Mouse (Mus musculus) small intestine, adult 2 months (tissue): ENCODE measurements around the gene Npnt. TPM values are rescaled to one million over a fixed set of nuclear protein-coding genes. Genes with fewer than 3 reads are reported as not detected.

Experiments used
- H3K27ac ChIP-seq: fragments of 200-500 bp; 2 replicates; pipeline ENCODE4 v1.5.1; 2012; ENCODE audit warnings: low read depth, low read length, control low read depth, inconsistent platforms; ENCODE audit not compliant: insufficient read depth
- H3K27me3 ChIP-seq: fragments of 200-500 bp; 2 replicates; pipeline ENCODE4 v1.6.1; 2012; ENCODE audit warnings: mild to moderate bottlenecking, moderate library complexity, low read length, inconsistent platforms; ENCODE audit not compliant: control insufficient read depth, insufficient read depth
- H3K36me3 ChIP-seq: fragments of 200-500 bp; 2 replicates; pipeline ENCODE4 v1.6.1; 2012; ENCODE audit warnings: mild to moderate bottlenecking, low read length, control low read depth, inconsistent platforms; ENCODE audit not compliant: control insufficient read depth, insufficient read depth
- H3K4me1 ChIP-seq: fragments of 200-500 bp; 2 replicates; pipeline ENCODE4 v1.6.1; 2012; ENCODE audit warnings: low read length, inconsistent platforms, mixed read lengths; ENCODE audit not compliant: control insufficient read depth, insufficient read depth, insufficient read length
- H3K4me3 ChIP-seq: fragments of 200-500 bp; 2 replicates; pipeline ENCODE4 v1.5.1; 2012; ENCODE audit warnings: low read depth, mild to moderate bottlenecking, control low read depth, inconsistent platforms, low read length, moderate library complexity
- CTCF ChIP-seq: fragments of 200-500 bp; IDR thresholded peaks from 2 replicates; pipeline ENCODE4 v1.5.1; 2012; ENCODE audit warnings: low read depth, mild to moderate bottlenecking, control low read depth, inconsistent platforms, low read length, moderate library complexity, mixed read lengths; ENCODE audit not compliant: insufficient replicate concordance, insufficient read length; ENCODE audit errors: extremely low read depth
- POLR2A ChIP-seq: fragments of 200-500 bp; IDR thresholded peaks from 2 replicates; pipeline ENCODE4 v1.6.1; 2012; ENCODE audit warnings: low read depth, mild to moderate bottlenecking, control low read depth, inconsistent platforms, low read length, moderate library complexity
- WGBS: fragments of 180-500 bp; shearing (Covaris S2); methylation state at CpG from one replicate; pipeline ENCODE4 v1.1.7; 2018; 5-methylcytosine and 5-hydroxymethylcytosine counted together
- polyA plus RNA-seq: library from polyadenylated mRNA; depleted of rRNA; stranded (reverse); fragments of >200 nt; gene quantifications from 2 replicates; pipeline ENCODE4 v1.2.3, GENCODE M21; 2012; rRNA removed

The Npnt gene
- 12.0 and 25.6 TPM in 2 replicates for polyA plus RNA-seq

DNA sequence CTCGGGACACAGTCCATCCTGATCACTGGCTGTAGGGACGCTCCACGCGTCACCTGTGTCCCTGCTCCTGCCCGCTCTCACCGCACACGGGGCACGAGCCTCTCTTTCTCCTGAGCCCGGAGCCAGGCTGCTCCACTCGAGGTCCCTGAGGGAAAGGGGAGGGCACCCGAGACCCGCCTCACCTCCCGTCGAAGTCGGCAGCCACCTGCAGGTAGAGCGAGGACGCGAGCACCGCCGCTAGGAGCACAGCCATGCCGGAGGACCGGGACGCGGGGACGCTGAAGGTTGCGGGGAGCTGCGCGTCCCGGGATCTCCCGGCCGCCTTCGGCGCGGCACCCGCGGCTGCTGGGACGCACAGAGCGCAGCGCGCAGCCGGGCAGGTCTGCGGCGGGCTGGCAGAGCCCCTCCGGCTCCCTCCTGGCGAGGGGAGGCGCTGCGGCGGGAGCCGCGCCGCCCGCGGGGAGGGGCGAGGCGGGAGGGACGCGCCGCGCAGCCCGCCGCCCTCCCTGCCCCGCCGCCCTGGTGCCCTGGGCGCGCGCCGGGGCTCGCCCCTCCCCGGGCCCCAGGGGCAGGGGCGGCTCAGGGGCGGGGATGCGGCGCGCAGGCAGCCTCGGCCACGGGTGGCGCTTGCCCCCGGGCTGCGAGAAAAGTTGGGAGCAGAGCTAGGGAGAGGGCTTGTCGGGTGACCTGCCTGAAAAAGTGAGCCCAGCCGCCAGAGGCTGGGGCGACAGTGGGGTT, at the start of gene Npnt:
Gene Npnt (minus strand): TSS at position 501 of the 738 bp plus-strand sequence.
- Histone ChIP-seq H3K4me1 (peaks cover 6% of the 10 kb centered on the region), H3K27ac (no peak within 1 kb of the TSS), H3K27me3 (peaks cover 17% of the 10 kb centered on the region; the same call in 1 of the 2 replicates), H3K4me3 (peak within 1 kb of the TSS; percentile 58), H3K36me3 (no peaks in the 10 kb centered on the region)
- under 1% methylated on average over 78 of the region's 82 CpGs for WGBS
- TF ChIP-seq CTCF (no peak), POLR2A (no peak)

DNA sequence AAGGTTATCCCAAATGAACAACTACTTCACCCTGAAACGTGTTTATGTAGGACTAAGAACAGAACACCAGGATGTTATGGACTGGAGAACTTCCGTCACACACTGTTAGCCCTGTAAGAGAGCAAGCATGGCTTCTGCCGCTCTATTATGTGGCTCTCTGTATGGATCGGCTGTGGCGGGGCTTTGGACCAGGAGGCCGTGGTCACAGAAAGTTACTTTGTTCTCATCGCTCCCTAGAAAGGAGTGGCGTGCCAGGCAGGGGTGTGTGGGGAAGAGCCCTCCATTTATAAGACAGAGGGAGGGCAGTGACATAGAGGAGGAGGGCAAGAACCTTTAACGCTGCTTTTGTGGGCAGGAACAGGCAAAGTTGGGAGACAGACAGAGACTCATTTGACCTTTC, 46.2 kb upstream of the Npnt start:
- no peak overlapping the region for H3K4me3 ChIP-seq
- H3K27me3 ChIP-seq: no peaks in the 10 kb centered on the region
- TF ChIP-seq CTCF: no peak
- no peak overlapping the region for H3K27ac ChIP-seq
- H3K4me1 ChIP-seq: no peaks in the 10 kb centered on the region
- peaks cover 14% of the 10 kb centered on the region for H3K36me3 ChIP-seq
- WGBS: 94% methylated on average over 9 of the region's 9 CpGs

DNA sequence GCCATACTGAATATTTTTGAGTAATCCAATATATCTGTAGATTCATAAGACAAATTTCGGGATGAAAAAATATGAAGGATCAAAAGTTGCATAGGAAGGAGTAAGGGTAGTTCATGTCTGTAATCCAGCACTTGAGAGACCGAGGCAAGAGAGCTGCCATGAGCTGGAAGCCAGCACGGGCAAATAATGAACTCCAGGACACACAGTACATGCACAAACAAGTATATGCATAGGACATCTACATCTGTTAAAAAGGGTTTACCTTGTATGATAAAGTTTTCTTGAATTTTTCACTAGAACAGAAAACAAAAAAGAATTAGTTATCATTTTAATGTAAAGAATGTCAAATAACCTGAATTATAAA, 45.8 kb upstream of the Npnt start:
- no peak overlapping the region for H3K27ac ChIP-seq
- no peak overlapping the region for H3K4me3 ChIP-seq
- H3K36me3 ChIP-seq: peaks cover 14% of the 10 kb centered on the region
- 90% methylated on average over 3 of the region's 3 CpGs for WGBS
- TF ChIP-seq POLR2A (no peak), CTCF (no peak)
- no peaks in the 10 kb centered on the region for H3K27me3 ChIP-seq
- H3K4me1 ChIP-seq: no peaks in the 10 kb centered on the region

- Histone ChIP-seq H3K4me3 (no peak overlapping the region), H3K36me3 (peaks cover 14% of the 10 kb centered on the region), H3K27ac (no peak overlapping the region), H3K4me1 (no peaks in the 10 kb centered on the region), H3K27me3 (no peaks in the 10 kb centered on the region)
- no peak for TF ChIP-seq CTCF
- 89% methylated on average over 7 of the region's 7 CpGs for WGBS
Measured at GRCm38 (mm10) chr3:132995172-132995903, 45.2 kb upstream of the Npnt start.

GRCm38 (mm10) chr3:132986188-132986587, 36.1 kb upstream of the Npnt start:
- Histone ChIP-seq H3K36me3 (peaks cover 8% of the 10 kb centered on the region), H3K4me1 (no peaks in the 10 kb centered on the region), H3K27ac (no peak overlapping the region), H3K27me3 (no peaks in the 10 kb centered on the region), H3K4me3 (no peak overlapping the region)
- WGBS: 93% methylated on average over 5 of the region's 5 CpGs
- TF ChIP-seq CTCF: no peak
- no peak for TF ChIP-seq POLR2A

DNA sequence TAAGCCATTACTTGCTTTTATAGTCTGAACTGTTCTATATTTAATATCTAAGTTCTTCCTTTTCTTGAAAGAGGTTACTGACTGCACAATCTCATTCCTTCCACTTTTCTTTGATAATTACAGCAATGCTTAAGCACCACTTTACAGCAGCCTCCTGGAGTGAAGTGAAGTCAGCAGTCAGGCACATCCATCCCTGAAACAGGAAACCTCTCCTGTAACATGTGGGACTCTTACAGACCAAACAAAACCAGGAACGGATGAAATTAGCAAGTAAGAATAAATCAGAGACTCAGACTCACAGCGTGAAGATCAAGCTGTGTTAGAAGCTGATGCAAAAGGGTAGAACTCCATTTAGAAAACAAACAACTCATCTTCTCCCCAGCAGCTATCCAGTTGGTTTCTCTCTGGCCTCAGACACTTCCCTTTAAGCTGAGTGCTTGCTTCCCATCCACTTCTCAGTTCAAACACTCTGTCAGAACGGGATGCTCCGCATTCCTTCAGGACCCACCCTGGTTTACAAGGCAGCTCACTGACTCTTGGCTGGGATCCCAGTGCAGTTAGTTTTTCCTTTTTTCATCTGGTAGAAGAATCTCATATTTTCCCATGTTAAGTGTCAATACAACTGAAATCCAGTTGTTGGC, 33.9 kb upstream of the Npnt start:
- 38% methylated on average over 4 of the region's 4 CpGs for WGBS

GRCm38 (mm10) chr3:132981968-132982367, 31.9 kb upstream of the Npnt start:
- H3K36me3 ChIP-seq: peaks cover 8% of the 10 kb centered on the region
- 97% methylated on average over 2 of the region's 2 CpGs for WGBS

More for the DNA sequence above, 33.9 kb upstream of the Npnt start:
- TF ChIP-seq POLR2A: no peak
- Histone ChIP-seq H3K27me3 (no peaks in the 10 kb centered on the region), H3K27ac (no peak overlapping the region), H3K4me1 (no peaks in the 10 kb centered on the region), H3K4me3 (no peak overlapping the region), H3K36me3 (peaks cover 10% of the 10 kb centered on the region)

More at GRCm38 (mm10) chr3:132981968-132982367, 31.9 kb upstream of the Npnt start:
- no peak overlapping the region for H3K27ac ChIP-seq
- no peaks in the 10 kb centered on the region for H3K4me1 ChIP-seq
- TF ChIP-seq POLR2A (no peak), CTCF (no peak)
- H3K4me3 ChIP-seq: no peak overlapping the region
- H3K27me3 ChIP-seq: no peaks in the 10 kb centered on the region
